Mouse (Mus musculus): ENCODE data around the gene Cdk9.

Gene Cdk9

GRCm38 (mm10) chr2:32662291-32662690, 50.6 kb downstream of the Cdk9 start:
- peak overlapping the region; percentile 26; the same call in 1 of the 2 replicates for H3K4me3 ChIP-seq (replicated peaks; ENCODE audit: low read length)
- TF ChIP-seq CTCF (conservative IDR thresholded peaks at IDR 0.05; ENCODE audit: low read length) (no peak), NANOG (IDR thresholded peaks at IDR 0.05; ENCODE audit: borderline replicate concordance, low read length) (no peak), POU5F1 (IDR thresholded peaks at IDR 0.05; ENCODE audit: borderline replicate concordance, low read length) (no peak)
- H3K9me3 ChIP-seq (ENCODE audit: low read length), result no peaks in the 10 kb centered on the region
- peaks cover 35% of the 10 kb centered on the region for H3K4me1 ChIP-seq (replicated peaks; ENCODE audit: low read depth, low read length)
- no peaks in the 10 kb centered on the region for H3K27me3 ChIP-seq (ENCODE audit: insufficient read depth, low read length)
- H3K36me3 ChIP-seq (ENCODE audit: insufficient read depth, low read length), result peaks cover 74% of the 10 kb centered on the region

- peaks cover 76% of the 10 kb centered on the region for H3K36me3 ChIP-seq (ENCODE audit: insufficient read depth, low read length)
- no peak for TF ChIP-seq NANOG (IDR thresholded peaks at IDR 0.05; ENCODE audit: borderline replicate concordance, low read length)
- TF ChIP-seq CTCF (conservative IDR thresholded peaks at IDR 0.05; ENCODE audit: low read length), result no peak
- no peak for TF ChIP-seq POU5F1 (IDR thresholded peaks at IDR 0.05; ENCODE audit: borderline replicate concordance, low read length)
- H3K4me1 ChIP-seq (replicated peaks; ENCODE audit: low read depth, low read length), result peaks cover 35% of the 10 kb centered on the region
- no peaks in the 10 kb centered on the region for H3K9me3 ChIP-seq (ENCODE audit: low read length)
- no peaks in the 10 kb centered on the region for H3K27me3 ChIP-seq (ENCODE audit: insufficient read depth, low read length)
- H3K4me3 ChIP-seq (replicated peaks; ENCODE audit: low read length), result peak overlapping the region; percentile 26; the same call in 1 of the 2 replicates
Measured at GRCm38 (mm10) chr2:32661509-32662107, 51.3 kb downstream of the Cdk9 start.

- no peaks in the 10 kb centered on the region for H3K9me3 ChIP-seq (ENCODE audit: low read length)
- no peak for TF ChIP-seq CTCF (conservative IDR thresholded peaks at IDR 0.05; ENCODE audit: low read length)
- TF ChIP-seq NANOG (IDR thresholded peaks at IDR 0.05; ENCODE audit: borderline replicate concordance, low read length), result no peak
- no peak for TF ChIP-seq POU5F1 (IDR thresholded peaks at IDR 0.05; ENCODE audit: borderline replicate concordance, low read length)
Measured at GRCm38 (mm10) chr2:32658873-32659272, 54.0 kb downstream of the Cdk9 start.

GRCm38 (mm10) chr2:32655826-32656225, 57.0 kb downstream of the Cdk9 start:
- H3K27me3 ChIP-seq (ENCODE audit: insufficient read depth, low read length), result no peaks in the 10 kb centered on the region
- H3K9me3 ChIP-seq (ENCODE audit: low read length), result no peaks in the 10 kb centered on the region
- TF ChIP-seq CTCF (conservative IDR thresholded peaks at IDR 0.05; ENCODE audit: low read length) (no peak), POU5F1 (IDR thresholded peaks at IDR 0.05; ENCODE audit: borderline replicate concordance, low read length) (no peak), NANOG (IDR thresholded peaks at IDR 0.05; ENCODE audit: borderline replicate concordance, low read length) (no peak)
- H3K4me1 ChIP-seq (replicated peaks; ENCODE audit: low read depth, low read length), result peaks cover 50% of the 10 kb centered on the region
- H3K36me3 ChIP-seq (ENCODE audit: insufficient read depth, low read length), result peaks cover 76% of the 10 kb centered on the region
- H3K4me3 ChIP-seq (replicated peaks; ENCODE audit: low read length), result 0 out of 2 replicates have a peak overlapping the region, but pooled peaks have one; percentile 3

More at GRCm38 (mm10) chr2:32658873-32659272, 54.0 kb downstream of the Cdk9 start:
- no peak overlapping the region for H3K4me3 ChIP-seq (replicated peaks; ENCODE audit: low read length)
- H3K27me3 ChIP-seq (ENCODE audit: insufficient read depth, low read length), result no peaks in the 10 kb centered on the region
- H3K36me3 ChIP-seq (ENCODE audit: insufficient read depth, low read length), result peaks cover 75% of the 10 kb centered on the region
- peaks cover 44% of the 10 kb centered on the region for H3K4me1 ChIP-seq (replicated peaks; ENCODE audit: low read depth, low read length)

Measured in E14TG2a.4 (cell line).